Mouse (Mus musculus): ENCODE measurements around the gene Gm42517.

Gene Gm42517

DNA sequence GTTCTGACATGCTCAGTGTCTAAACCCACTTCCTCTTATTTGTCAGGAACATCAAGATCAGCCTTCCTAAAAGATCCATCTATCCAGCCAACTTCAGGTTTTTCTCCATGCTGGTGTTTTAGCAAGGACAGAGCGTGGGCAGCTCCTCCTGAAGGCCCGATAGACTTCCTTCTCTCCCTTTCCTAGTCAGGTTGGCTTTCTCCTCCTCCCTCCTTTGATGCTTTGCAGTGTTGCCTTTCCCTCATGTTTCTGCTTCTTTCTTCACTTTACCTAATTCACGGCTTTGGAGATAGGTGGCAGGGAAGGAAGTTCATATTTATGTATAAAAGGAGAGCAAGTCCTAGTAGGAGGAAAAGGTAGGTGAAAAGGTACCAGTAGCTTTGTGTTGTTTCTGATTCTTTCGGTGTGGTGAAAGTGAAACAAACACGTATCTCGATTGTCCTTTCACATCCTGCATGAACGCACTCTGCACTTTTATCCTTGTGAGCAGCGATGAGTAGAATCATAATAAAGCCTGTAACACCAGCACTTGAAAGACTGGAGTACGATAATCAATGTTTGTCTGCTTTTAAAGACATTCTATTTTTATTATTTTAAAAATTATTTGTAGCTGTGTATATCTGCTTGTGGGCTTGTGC, 18.1 kb downstream of the Gm42517 start:
- no peak for DNase-seq

DNA sequence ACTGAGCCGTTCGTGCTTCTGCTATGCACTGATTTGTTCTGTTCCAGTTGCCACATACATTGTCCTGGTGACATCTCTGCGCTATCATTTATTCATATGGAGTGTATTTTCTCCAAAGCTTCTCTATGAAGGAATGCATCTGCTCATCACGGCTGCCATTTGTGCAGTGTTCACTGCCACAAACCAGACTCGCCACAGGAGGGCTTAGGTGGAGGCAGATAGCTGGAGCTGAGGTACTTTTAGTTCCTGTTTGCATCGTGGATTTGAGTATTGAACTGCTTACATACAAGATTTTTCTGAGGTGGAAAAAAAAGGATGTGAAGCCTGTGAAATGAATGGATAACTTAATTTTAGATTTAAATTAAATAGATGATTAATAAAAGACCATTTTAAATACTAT, 19.9 kb downstream of the Gm42517 start:
- no peak for DNase-seq

DNA sequence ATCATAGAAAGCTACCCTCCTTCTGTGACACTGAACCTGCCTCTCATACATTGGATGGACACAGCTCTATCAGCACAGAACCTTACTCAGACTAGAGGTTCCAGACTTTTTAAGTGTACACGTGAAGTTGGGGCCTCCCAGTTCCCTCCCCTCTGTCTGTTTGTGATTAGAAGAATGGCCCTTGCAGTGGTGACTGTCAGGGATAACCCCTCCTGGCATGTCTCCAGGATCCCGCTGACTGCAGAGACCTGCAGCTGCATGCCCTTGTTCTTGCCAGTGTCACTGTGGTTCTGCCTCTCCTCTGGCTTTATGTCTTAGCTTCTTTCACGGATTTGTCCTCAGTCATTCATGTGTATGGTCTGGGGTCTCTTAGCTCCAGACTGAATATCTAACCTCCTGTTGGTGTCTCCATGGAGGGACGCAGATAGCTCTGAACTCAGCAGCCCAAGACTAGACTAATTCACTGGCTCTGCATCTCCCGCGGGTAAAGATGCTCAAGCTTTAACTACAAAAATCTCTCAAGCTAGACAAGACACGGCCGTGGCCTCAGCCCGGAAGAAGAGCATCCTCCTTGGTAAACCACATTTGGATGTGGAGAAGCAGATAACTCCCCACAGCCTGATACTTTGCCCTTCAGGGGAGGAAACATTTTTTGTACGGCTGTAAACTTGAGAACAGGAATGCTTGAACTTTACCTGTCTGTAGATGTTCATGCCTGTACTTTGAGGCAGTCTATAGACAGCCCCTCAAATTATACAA, 22.2 kb downstream of the Gm42517 start:
- DNase-seq: no peak

DNA sequence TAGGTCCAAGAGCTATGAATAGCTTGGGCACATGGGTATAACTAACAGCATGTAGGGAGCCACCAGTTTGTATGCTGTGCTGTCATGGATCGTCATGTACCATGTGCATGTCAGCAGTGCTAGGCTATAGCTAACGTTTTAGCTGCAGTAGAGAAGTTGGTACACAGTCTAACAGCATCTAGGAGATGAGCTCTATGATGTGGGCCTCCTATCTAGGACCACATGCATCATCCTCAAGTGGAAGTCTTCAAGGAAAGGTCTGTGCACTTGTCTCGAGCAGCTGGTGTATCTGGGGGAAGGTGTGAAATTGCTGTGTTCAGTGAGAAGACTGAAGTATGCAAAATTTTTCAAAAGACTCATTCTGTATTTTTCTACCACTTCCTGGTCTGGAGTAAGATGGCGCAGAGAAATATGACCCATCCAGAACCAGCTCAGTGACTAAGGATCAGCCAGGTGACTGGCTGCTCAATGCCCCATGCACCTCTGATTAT, 24.0 kb downstream of the Gm42517 start:
- DNase-seq: no peak

DNA sequence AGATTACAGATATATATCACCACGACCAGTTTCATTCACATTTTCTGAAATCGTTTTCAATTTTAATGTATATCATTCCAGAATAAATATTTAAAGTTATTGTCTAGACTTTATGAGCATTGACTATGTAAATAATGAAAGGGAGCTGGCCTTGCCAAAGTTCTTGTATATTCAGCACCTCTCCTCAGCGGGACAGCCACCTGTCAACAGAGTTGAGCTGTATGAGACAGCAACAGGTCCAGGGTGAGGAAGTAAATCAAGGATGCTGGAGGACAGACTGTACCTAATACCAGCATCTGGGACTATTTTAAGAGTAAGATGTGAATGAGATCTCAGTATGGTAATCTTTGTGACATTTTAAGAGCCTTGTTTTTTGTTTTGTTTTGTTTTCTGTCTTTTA, 29.7 kb downstream of the Gm42517 start:
- no peak for DNase-seq

DNA sequence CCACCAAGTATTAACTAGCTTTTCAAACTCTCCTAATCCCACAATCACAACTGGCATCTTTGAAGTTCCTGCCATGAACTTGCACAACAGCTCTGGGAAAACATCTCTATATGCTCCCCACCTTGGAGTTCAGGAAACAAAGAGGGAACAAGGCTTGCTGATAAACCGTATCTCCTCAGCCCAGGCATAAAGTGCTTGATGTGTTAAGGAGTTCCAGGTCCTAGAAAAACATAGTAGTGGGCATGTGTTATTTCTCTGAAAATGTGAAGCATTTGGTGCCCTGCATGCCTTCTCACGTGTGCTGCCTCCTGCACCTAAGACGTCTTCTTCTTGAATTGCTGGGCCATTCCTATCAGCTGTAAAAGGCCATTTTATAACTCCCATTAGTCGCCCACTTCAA, 30.3 kb downstream of the Gm42517 start:
- DNase-seq: no peak

GRCm38 (mm10) chr5:108331051-108331450, 36.7 kb downstream of the Gm42517 start:
- DNase-seq: no peak
